Mouse (Mus musculus) heart, embryonic 15.5 days (tissue): ENCODE measurements around the gene Prkag3. TPM values are rescaled to one million over a fixed set of nuclear protein-coding genes. Genes with fewer than 3 reads are reported as not detected.

Experiments
- ATAC-seq: fragments of 200-750 bp; cut with Nextera tagmentation; replicated peaks from 2 replicates; pipeline ENCODE4 v1.8.0; 2017; ENCODE audit warnings: low read depth, moderate TSS enrichment; ENCODE audit not compliant: insufficient number of reproducible peaks, insufficient read depth, low FRiP score
- H3K27ac ChIP-seq: fragments of 300-500 bp; sonication (generic); 2 replicates; pipeline ENCODE4 v1.5.1; 2015; ENCODE audit warnings: mild to moderate bottlenecking, inconsistent platforms
- H3K27me3 ChIP-seq: fragments of 300-500 bp; sonication (generic); 2 replicates; pipeline ENCODE4 v1.6.1; 2015; ENCODE audit warnings: inconsistent platforms
- H3K36me3 ChIP-seq: fragments of 300-500 bp; sonication (generic); 2 replicates; pipeline ENCODE4 v1.6.1; 2015; ENCODE audit warnings: mild to moderate bottlenecking, inconsistent platforms
- H3K4me1 ChIP-seq: fragments of 300-500 bp; sonication (generic); replicated peaks from 2 replicates; pipeline ENCODE4 v1.6.1; 2015; ENCODE audit warnings: inconsistent platforms
- H3K4me2 ChIP-seq: fragments of 300-500 bp; sonication (generic); 2 replicates; pipeline ENCODE4 v1.6.1; 2015; ENCODE audit warnings: inconsistent platforms, mild to moderate bottlenecking, moderate library complexity
- H3K4me3 ChIP-seq: fragments of 300-500 bp; sonication (generic); 2 replicates; pipeline ENCODE4 v1.5.1; 2015; ENCODE audit warnings: mild to moderate bottlenecking, inconsistent platforms
- H3K9ac ChIP-seq: fragments of 300-500 bp; sonication (generic); 2 replicates; pipeline ENCODE4 v1.6.1; 2015; ENCODE audit warnings: mild to moderate bottlenecking, inconsistent platforms
- H3K9me3 ChIP-seq: fragments of 300-500 bp; sonication (generic); replicated peaks from 2 replicates; pipeline ENCODE4 v1.6.1; 2016; ENCODE audit warnings: inconsistent platforms
- WGBS: fragments of 180-500 bp; shearing (Covaris S2); methylation state at CpG from one replicate; pipeline ENCODE4 v1.1.7; 2015; ENCODE audit warnings: mixed read lengths; 5-methylcytosine and 5-hydroxymethylcytosine counted together
- polyA plus RNA-seq: library from polyadenylated mRNA; unstranded; fragments of >200 nt; fragmentation: Nextera tagmentation; extraction: Ambion mirVana; gene quantifications from 2 replicates; pipeline ENCODE4 v1.2.1, GENCODE M21; 2015

Prkag3 gene
- polyA plus RNA-seq, 1 experiment from 2014 or later: 4.6 TPM

DNA sequence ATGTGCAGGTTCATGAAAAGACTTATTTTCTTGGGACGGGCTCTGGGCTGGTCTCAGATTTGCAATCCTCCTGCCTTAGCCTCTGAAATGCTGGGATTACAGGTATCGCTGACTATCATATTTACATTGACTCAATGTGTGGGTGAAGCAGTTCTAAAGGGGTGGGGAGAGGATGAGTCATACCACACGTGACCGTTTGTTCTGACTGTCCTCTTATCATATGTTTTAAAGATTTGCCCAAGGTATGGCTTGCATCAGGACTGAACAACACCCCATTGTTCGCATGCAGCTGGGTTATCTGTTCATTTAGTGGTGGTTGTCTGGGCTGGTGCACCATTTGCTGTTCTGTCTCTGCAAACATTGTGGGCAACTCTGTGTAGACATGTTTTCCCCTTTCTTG lies 22.3 kb downstream of the Prkag3 start:
- no peak overlapping the region for H3K27ac ChIP-seq
- ATAC-seq: no peak
- H3K4me1 ChIP-seq: no peaks in the 10 kb centered on the region
- no peak overlapping the region for H3K4me2 ChIP-seq
- H3K9me3 ChIP-seq: no peaks in the 10 kb centered on the region
- H3K27me3 ChIP-seq: no peaks in the 10 kb centered on the region
- 57% methylated on average over 5 of the region's 5 CpGs for WGBS
- H3K36me3 ChIP-seq: no peaks in the 10 kb centered on the region
- H3K9ac ChIP-seq: no peak overlapping the region
- no peak overlapping the region for H3K4me3 ChIP-seq

DNA sequence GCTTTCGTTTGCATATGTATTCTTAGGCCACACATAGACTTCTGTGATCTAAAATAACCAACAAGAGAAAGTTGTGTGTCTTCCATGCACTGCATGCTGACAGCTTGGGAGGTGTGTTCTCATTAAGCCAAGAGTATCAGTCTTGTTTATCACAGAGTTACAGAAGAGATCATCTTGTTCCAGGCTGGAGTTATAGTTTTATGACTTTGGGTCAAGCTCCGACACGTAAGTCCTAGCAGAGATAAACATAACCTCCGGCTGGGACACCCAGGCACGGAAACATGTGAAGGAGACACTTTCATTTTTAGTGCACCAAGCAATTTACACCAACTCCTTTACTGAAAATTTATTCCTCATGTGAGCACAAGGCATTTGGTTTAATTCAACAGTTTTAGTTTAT lies 22.9 kb downstream of the Prkag3 start:
- Histone ChIP-seq H3K4me3 (no peak overlapping the region), H3K27ac (no peak overlapping the region), H3K9me3 (no peaks in the 10 kb centered on the region), H3K4me2 (no peak overlapping the region), H3K9ac (no peak overlapping the region), H3K36me3 (no peaks in the 10 kb centered on the region), H3K4me1 (no peaks in the 10 kb centered on the region), H3K27me3 (no peaks in the 10 kb centered on the region)
- no peak for ATAC-seq
- WGBS: 55% methylated on average over 5 of the region's 5 CpGs

DNA sequence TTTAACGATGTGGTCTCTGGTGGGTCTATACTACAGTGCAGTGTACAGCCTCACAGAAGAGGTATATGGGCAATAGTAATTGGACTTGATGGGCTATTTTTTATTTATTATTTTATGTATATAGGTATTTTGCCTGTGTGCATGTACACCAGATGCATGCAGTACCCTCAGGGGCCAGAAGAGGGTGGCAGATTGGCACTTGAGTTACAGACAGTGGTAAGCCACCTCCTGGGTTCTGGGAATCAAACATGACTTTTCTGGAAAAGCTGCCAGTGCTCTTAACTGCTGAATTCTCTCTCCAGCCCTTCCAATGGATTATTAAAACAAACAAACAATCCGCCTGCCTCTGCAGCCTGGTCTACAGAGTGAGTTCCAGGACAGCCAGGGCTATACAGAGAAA lies 25.3 kb downstream of the Prkag3 start:
- no peak overlapping the region for H3K4me2 ChIP-seq
- H3K4me1 ChIP-seq: no peaks in the 10 kb centered on the region
- no peaks in the 10 kb centered on the region for H3K9me3 ChIP-seq
- H3K9ac ChIP-seq: no peak overlapping the region
- 82% methylated on average over 2 of the region's 2 CpGs for WGBS
- no peak for ATAC-seq
- H3K4me3 ChIP-seq: no peak overlapping the region
- no peak overlapping the region for H3K27ac ChIP-seq
- no peaks in the 10 kb centered on the region for H3K27me3 ChIP-seq
- H3K36me3 ChIP-seq: no peaks in the 10 kb centered on the region

DNA sequence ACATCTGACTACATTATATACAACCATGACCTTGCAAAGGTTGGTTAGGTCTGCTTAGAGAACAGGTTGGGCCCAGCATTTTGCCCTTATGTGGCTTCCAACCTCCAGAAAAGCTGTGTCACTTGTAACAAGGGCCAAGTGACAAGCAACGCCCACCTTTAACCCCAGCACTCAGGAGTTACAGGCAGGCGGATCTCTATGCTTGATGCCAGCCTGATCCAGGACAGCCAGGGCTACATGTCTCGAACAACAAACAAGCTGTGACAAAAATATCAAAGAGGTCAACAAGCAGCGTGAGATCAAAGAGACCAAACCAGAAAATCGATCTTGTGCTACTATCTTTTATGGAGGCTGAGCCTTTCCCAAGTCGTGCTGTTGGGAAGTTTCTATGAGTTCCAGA lies 27.4 kb downstream of the Prkag3 start:
- H3K36me3 ChIP-seq: no peaks in the 10 kb centered on the region
- no peak for ATAC-seq
- no peak overlapping the region for H3K4me3 ChIP-seq
- no peak overlapping the region for H3K9ac ChIP-seq
- H3K9me3 ChIP-seq: no peaks in the 10 kb centered on the region
- 63% methylated on average over 6 of the region's 6 CpGs for WGBS
- no peak overlapping the region for H3K4me2 ChIP-seq
- no peaks in the 10 kb centered on the region for H3K4me1 ChIP-seq
- H3K27ac ChIP-seq: no peak overlapping the region
- H3K27me3 ChIP-seq: no peaks in the 10 kb centered on the region

DNA sequence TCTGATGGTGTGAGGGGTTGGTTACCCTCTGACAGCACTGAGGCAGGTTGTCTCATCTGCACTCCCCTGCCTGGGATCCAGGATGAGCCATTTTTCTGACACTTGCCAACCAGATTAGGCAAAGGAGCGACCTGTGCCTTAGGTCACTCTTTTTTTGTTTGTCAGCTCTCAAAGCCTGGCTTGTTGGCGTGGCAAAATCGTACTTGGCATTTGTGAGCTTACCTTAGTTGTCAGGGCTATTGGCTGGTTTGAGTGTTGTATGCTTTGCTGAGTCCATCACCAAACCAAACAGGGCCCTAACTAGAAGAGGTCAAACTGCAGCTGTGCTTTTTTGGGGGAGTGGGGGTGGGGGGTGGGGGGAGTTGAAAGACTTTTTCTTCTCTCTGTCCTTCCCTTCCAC lies 29.7 kb downstream of the Prkag3 start:
- Histone ChIP-seq H3K4me2 (no peak overlapping the region), H3K9me3 (no peaks in the 10 kb centered on the region), H3K4me3 (no peak overlapping the region), H3K27me3 (no peaks in the 10 kb centered on the region), H3K27ac (no peak overlapping the region), H3K9ac (no peak overlapping the region), H3K36me3 (no peaks in the 10 kb centered on the region), H3K4me1 (0 out of 2 replicates have a peak, but pooled peaks cover under 1% of the 10 kb centered on the region)
- no peak for ATAC-seq
- WGBS: 82% methylated on average over 3 of the region's 3 CpGs

DNA sequence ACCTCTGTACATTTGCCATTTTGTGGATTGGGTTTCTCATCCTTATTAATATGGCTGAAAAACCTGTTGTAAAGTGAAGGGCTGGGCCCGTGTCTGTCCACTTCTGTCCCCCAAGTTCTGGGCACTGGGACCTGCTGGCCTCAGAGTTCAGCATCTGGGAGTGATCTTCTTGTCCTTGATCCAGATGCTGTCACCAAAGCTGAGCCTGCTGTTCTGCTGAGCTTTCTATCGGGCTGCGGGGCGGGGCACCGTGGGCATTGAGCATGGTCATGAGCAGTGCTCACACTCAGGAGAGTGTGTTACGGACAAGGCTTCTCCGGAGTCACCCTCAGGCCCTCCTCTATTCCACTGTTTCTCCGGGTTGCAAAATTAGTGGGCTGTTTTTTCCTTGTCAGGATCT lies 30.9 kb downstream of the Prkag3 start:
- Histone ChIP-seq H3K36me3 (no peaks in the 10 kb centered on the region), H3K27me3 (no peaks in the 10 kb centered on the region), H3K4me3 (no peak overlapping the region), H3K4me2 (no peak overlapping the region), H3K9me3 (no peaks in the 10 kb centered on the region), H3K4me1 (0 out of 2 replicates have a peak, but pooled peaks cover 6% of the 10 kb centered on the region), H3K27ac (no peak overlapping the region), H3K9ac (no peak overlapping the region)
- WGBS: 87% methylated on average over 8 of the region's 8 CpGs
- no peak for ATAC-seq

DNA sequence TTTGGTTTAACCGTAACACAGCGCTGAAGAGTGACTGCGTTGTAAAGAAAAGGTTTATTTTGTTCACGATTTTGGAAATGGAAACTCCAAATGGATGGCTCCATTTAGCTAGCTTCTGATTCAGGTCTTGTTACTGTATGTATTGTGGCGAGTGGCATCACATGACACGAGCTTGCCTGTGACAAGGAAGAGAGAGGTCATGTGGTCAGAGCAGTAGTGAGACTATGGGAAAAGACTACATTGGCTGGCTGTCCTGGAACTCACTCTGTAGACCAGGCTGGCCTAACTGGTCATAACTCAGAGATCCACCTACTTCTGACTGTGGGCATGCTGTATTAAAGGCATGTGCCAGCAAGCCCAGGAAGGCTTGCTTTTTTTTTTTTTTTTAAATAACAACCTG lies 33.1 kb downstream of the Prkag3 start:
- WGBS: 88% methylated on average over 6 of the region's 6 CpGs
- peaks cover 6% of the 10 kb centered on the region for H3K4me1 ChIP-seq
- no peak for ATAC-seq
- H3K36me3 ChIP-seq: no peaks in the 10 kb centered on the region
- no peak overlapping the region for H3K9ac ChIP-seq
- no peak overlapping the region for H3K4me3 ChIP-seq
- no peak overlapping the region for H3K4me2 ChIP-seq
- no peak overlapping the region for H3K27ac ChIP-seq
- no peaks in the 10 kb centered on the region for H3K9me3 ChIP-seq
- H3K27me3 ChIP-seq: no peaks in the 10 kb centered on the region

DNA sequence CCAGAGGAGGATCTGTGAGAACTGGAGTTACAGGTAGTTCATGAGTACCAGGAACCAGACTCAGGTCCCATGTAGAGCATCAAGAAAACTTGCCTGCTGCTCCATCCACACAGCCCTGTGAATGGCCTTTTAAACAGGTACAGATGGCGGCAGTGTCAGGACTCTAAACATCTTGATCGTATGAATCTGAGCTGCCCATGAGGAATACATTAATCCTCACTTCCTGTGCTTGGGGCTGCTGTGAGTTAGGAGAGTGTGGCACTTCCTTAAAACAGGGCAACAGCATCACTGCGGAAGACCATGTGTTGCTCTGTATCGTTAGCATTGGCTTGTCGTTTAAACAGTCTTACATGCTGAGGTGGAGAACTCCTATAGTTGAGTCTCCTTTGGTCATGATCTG lies 33.6 kb downstream of the Prkag3 start:
- Histone ChIP-seq H3K9ac (no peak overlapping the region), H3K4me1 (peaks cover 6% of the 10 kb centered on the region), H3K27ac (no peak overlapping the region), H3K27me3 (no peaks in the 10 kb centered on the region), H3K36me3 (no peaks in the 10 kb centered on the region), H3K9me3 (no peaks in the 10 kb centered on the region), H3K4me2 (no peak overlapping the region), H3K4me3 (no peak overlapping the region)
- ATAC-seq: no peak
- 71% methylated on average over 5 of the region's 5 CpGs for WGBS

DNA sequence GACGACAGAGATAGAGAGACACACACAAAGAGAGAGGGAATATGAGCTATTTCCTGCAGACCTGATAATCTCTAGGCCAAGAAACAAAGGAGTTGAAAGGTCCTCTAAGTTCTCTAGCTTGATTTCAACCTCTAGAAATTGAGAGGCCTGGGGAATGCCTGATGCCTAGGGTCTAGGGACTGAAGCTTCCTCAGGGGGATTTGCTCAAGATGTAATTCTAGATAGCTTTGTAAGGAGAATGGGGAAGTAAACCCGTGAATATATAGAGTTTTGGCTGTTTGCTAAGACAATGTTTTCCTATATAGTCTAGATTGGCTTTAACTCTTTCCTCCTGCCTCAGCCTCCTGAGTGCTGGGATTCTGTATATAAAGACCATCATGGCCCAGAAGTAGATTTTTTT lies 34.1 kb downstream of the Prkag3 start:
- Histone ChIP-seq H3K36me3 (no peaks in the 10 kb centered on the region), H3K4me1 (peaks cover 6% of the 10 kb centered on the region), H3K27me3 (no peaks in the 10 kb centered on the region), H3K27ac (no peak overlapping the region), H3K9ac (no peak overlapping the region), H3K9me3 (no peaks in the 10 kb centered on the region), H3K4me3 (no peak overlapping the region), H3K4me2 (no peak overlapping the region)
- no peak for ATAC-seq
- WGBS: 30% methylated on average over 2 of the region's 2 CpGs

DNA sequence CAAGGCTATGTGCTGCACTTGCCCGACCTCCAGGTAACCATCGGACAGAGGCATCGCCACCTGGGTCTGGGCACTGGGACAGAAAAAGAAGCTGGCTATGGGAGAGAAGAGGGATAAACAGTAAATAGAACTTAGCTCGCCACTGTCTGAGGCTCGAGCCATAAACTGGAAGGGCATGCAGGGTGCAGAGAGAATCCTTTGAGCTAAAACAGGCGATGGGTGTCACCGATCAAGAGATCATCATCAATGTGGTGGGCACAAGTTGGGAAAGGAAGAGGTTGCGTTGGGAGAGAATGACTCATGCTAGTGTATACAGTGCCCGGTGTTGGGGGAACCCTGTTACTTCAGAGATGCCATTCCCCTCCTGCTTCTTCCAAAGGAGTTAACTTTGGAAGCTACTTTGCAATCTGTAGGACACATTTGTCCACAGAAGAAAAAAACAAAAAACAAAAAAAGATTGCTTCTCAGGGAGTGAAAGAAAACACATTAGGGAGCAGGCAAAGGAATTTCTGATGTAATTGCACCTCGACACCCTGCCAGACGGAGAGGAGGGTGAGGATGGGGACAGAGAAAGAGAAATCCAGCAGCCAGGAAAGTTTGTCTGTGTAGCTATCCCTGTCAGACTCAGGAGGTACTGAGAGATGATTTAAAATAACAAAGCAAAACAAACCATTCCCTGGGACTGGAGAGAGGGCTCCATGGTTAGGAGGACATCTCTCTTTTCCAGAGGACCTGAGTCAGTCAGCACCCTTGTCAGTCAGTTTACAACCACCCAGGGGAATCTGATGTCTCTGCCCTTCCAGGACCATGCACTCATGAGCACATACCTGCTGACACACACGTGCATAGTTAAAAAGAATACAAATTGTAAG lies 34.9 kb downstream of the Prkag3 start:
- peak overlapping the region; percentile 76 for H3K9ac ChIP-seq
- H3K9me3 ChIP-seq: no peaks in the 10 kb centered on the region
- H3K4me2 ChIP-seq: peak overlapping the region; percentile 92
- no peaks in the 10 kb centered on the region for H3K36me3 ChIP-seq
- 19% methylated on average over 12 of the region's 12 CpGs for WGBS
- peak overlapping the region; percentile 69 for H3K27ac ChIP-seq
- peaks cover 6% of the 10 kb centered on the region for H3K4me1 ChIP-seq
- H3K27me3 ChIP-seq: no peaks in the 10 kb centered on the region
- peak overlapping the region; percentile 65 for H3K4me3 ChIP-seq
- no peak for ATAC-seq

DNA sequence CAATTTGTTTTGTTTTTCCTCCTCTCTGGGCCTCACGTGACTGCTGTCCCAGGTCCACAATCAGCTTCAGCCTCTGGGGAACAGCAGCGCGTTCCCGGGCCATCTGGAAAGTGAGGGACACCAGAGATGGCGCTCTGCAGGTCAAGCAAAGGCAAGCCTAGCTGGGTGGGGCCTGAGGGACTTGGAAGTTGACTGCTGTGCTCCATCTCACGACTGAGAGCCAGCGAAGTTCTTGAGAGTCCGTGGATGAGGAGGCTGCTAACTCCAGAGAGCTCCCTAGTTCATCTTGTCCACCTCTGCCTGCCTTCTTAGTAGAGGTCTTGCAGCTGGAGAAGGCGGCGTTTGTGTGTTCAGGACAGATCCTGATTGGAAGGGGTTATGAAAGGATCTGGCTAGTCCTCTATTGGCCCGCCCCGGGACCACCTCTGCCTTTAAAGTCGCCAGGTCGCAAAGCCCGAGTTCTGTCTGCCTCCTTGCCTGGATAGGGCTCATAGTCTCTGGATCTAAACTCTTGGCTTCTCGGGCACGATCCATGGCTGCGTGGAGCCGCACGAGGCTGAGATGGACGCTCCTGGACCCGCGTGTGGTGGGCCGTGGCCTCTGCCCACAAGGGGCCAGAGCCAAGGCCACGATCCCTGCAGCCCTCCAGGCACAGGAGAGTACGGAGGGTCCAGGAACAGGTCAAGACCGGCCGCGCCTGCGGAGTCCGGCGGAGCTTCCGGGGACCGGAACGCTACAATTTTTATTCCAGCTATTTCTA lies 35.7 kb downstream of the Prkag3 start, which contains the start of gene Cyp27a1:
Gene Cyp27a1, plus strand, starts transcription at position 476 of the 760 bp plus-strand sequence.
- H3K27ac ChIP-seq: peak within 1 kb of the TSS; percentile 69
- H3K4me3 ChIP-seq: peak within 1 kb of the TSS; percentile 65
- under 1% methylated on average over 35 of the region's 35 CpGs for WGBS
- H3K9ac ChIP-seq: peak within 1 kb of the TSS; percentile 76
- H3K36me3 ChIP-seq: no peaks in the 10 kb centered on the region
- H3K4me1 ChIP-seq: peaks cover 6% of the 10 kb centered on the region
- H3K27me3 ChIP-seq: no peaks in the 10 kb centered on the region
- ATAC-seq: peak; percentile 76
- H3K9me3 ChIP-seq: no peaks in the 10 kb centered on the region
- peak within 1 kb of the TSS; percentile 92 for H3K4me2 ChIP-seq
